Mouse (Mus musculus) ES-Bruce4 (cell line): Measurements from ENCODE around the gene Gm765.
A peak's percentile ranks its signal among the peaks of the same experiment; 100 is the strongest.

Experiments
- CTCF ChIP-seq: IDR thresholded peaks from one replicate; pipeline ENCODE4 v1.8.1; 2011; ENCODE audit warnings: low read depth, low read length
- EP300 ChIP-seq: IDR thresholded peaks from 2 replicates; pipeline ENCODE4 v1.6.1; 2011; ENCODE audit warnings: low read depth, low read length; ENCODE audit not compliant: insufficient read depth
- POLR2A ChIP-seq: IDR thresholded peaks from one replicate; pipeline ENCODE4 v1.8.1; 2011; ENCODE audit warnings: low read length; ENCODE audit not compliant: insufficient read depth

- TF ChIP-seq POLR2A, result no peak
- TF ChIP-seq CTCF, result peak; percentile 22
- TF ChIP-seq EP300, result no peak
Measured at GRCm38 (mm10) chr6:98271553-98271952, 71.0 kb downstream of the Gm765 start.
